Mouse (Mus musculus) liver, embryonic 13.5 days (tissue): Measurements from ENCODE around the gene Ddias. TPM values are rescaled to one million over a fixed set of nuclear protein-coding genes. Genes with fewer than 3 reads are reported as not detected.

Source experiments
- ATAC-seq: fragments of 200-750 bp; cut with Nextera tagmentation; 2 replicates; pipeline ENCODE4 v1.8.0; 2017; ENCODE audit warnings: low read depth, mild to moderate bottlenecking, moderate number of reproducible peaks, moderate library complexity
- DNase-seq: peaks from one replicate; pipeline ENCODE4 v3.0.0; 2022
- H3K27ac ChIP-seq: fragments of 300-500 bp; sonication (generic); 2 replicates; pipeline ENCODE4 v1.5.1; 2015; ENCODE audit warnings: moderate library complexity, mild to moderate bottlenecking, inconsistent platforms
- H3K27me3 ChIP-seq: fragments of 300-500 bp; sonication (generic); 2 replicates; pipeline ENCODE4 v1.6.1; 2015; ENCODE audit warnings: mild to moderate bottlenecking, inconsistent platforms
- H3K36me3 ChIP-seq: fragments of 300-500 bp; sonication (generic); 2 replicates; pipeline ENCODE4 v1.6.1; 2015; ENCODE audit warnings: mild to moderate bottlenecking, inconsistent platforms
- H3K4me1 ChIP-seq: fragments of 300-500 bp; sonication (generic); replicated peaks from 2 replicates; pipeline ENCODE4 v1.6.1; 2015; ENCODE audit warnings: inconsistent platforms
- H3K4me2 ChIP-seq: fragments of 300-500 bp; sonication (generic); 2 replicates; pipeline ENCODE4 v1.6.1; 2015; ENCODE audit warnings: inconsistent platforms, mild to moderate bottlenecking, moderate library complexity
- H3K4me3 ChIP-seq: fragments of 300-500 bp; sonication (generic); replicated peaks from 2 replicates; pipeline ENCODE4 v1.5.1; 2015; ENCODE audit warnings: mild to moderate bottlenecking, inconsistent platforms
- H3K9ac ChIP-seq: fragments of 300-500 bp; sonication (generic); 2 replicates; pipeline ENCODE4 v1.6.1; 2015; ENCODE audit warnings: mild to moderate bottlenecking, inconsistent platforms
- H3K9me3 ChIP-seq: fragments of 300-500 bp; sonication (generic); replicated peaks from 2 replicates; pipeline ENCODE4 v1.6.1; 2016; ENCODE audit warnings: inconsistent platforms
- WGBS: fragments of 180-500 bp; shearing (Covaris S2); methylation state at CpG from one replicate; pipeline ENCODE4 v1.1.7; 2015; ENCODE audit not compliant: insufficient replicate concordance; 5-methylcytosine and 5-hydroxymethylcytosine counted together
- polyA plus RNA-seq: library from polyadenylated mRNA; unstranded; fragments of >200 nt; fragmentation: Nextera tagmentation; extraction: Ambion mirVana; gene quantifications from 2 replicates; pipeline ENCODE4 v1.2.1, GENCODE M21; 2015

Gene Ddias
- polyA plus RNA-seq, 1 experiment from 2014 or later, result 10.6 TPM

DNA sequence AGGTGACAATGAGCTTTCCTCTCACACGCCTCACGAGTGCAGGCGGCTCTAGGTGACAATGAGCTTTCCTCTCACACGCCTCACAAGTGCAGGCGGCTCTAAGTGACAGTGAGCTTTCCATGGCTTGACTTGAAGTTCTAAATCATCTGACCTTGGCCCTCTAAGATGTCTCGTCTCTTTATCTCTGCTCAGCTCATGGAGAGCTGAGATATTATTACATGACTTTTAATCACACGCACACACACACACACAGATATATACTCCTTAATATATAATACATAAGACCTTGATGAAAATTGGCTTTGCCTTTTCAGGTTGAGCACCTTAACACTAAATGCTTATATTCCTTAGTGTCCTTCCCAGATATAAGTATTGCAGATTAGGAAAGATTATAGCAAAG lies 12.8 kb upstream of the Ddias start:
- Histone ChIP-seq H3K9ac (peak overlapping the region; percentile 27), H3K27me3 (no peaks in the 10 kb centered on the region), H3K36me3 (peaks cover 8% of the 10 kb centered on the region; the same call in 1 of the 2 replicates), H3K9me3 (no peaks in the 10 kb centered on the region), H3K4me3 (no peak overlapping the region), H3K4me2 (peak overlapping the region; percentile 31), H3K27ac (peak overlapping the region; percentile 89), H3K4me1 (peaks cover 80% of the 10 kb centered on the region)
- DNase-seq (no peak), ATAC-seq (peak; percentile 79)
- WGBS, result 46% methylated on average over 7 of the region's 7 CpGs

DNA sequence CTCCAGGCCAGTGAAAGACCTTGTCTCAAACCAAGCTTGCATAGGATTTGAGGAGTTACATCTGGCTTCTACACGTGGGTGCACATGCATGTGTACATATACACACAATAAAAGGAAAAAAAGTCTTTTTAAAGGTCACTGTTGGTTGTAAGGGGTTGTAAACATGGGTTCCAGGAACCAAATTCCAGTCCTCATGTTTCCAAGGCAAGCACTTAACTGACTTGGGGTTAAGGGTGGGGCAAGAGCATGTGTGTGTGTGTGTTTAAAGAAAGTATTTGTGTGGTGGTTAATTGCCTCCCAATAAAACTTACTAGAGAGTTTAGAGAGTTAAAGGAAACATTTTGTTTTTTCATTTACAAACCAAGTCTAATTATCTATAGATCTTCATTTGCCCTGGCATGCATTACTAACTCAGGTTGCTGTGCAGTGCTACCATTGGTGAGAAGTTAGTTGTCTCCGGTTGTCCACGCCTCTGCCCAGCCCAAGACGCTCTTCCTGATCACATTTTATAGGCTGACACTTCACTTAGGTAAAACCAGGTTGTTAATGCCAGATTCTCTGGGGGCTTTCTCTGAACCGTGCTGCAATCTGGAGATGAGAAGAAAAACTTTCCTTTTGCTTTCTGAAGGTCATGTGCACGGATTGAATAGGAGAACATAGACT lies 11.1 kb upstream of the Ddias start:
- Histone ChIP-seq H3K9me3 (no peaks in the 10 kb centered on the region), H3K9ac (peak overlapping the region; percentile 40; the same call in 1 of the 2 replicates), H3K36me3 (peaks cover 8% of the 10 kb centered on the region), H3K27ac (peak overlapping the region; percentile 89), H3K4me1 (peaks cover 93% of the 10 kb centered on the region), H3K4me2 (peak overlapping the region; percentile 48), H3K27me3 (no peaks in the 10 kb centered on the region), H3K4me3 (no peak overlapping the region)
- no peak for DNase-seq
- 69% methylated on average over 6 of the region's 6 CpGs for WGBS
- ATAC-seq, result no peak

DNA sequence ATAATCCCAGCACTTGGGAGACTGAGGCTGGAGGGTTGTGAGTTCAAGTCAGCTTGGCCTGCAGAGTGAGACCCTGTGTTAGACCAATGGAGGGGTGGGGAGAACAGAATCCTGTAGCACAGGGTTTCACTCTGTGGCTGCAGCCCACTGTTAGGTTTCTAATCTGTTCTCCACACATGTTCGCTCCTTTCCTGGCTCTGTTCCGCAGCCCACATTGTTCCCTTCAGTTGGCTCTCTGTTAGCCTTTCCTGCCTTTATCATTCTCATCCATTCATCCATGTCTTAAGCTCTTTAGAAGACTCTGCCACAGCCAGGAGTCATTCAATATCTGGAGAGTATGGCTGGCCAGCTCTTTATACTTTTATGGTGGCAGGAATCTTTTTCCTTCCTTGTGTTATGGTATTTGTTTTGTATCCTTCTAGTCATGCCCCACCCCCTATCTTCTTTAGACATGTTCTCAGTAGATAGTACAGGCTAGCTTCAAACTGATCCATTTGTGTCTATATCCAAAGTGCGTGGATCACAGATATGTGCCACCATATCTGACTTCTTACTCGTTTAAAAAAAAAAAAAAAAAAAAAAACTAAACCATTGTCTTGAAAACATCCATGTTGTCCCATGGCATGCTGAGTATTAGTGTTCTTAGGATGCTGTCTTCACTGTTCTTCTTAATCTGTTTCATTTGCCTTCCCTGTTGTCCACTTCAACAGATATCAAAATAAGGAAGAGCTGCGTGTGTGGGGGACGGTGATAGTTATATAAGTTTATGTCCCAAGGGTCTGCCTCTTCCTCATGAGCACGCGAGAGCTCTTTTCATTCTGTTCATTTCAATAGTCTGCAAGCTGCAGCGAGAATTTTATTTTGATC lies 10.0 kb upstream of the Ddias start:
- no peaks in the 10 kb centered on the region for H3K27me3 ChIP-seq
- no peaks in the 10 kb centered on the region for H3K9me3 ChIP-seq
- peaks cover 4% of the 10 kb centered on the region; the same call in 1 of the 2 replicates for H3K36me3 ChIP-seq
- ATAC-seq (peak; percentile 83), DNase-seq (peak; percentile 56)
- H3K9ac ChIP-seq, result peak overlapping the region; percentile 44
- WGBS, result 27% methylated on average over 9 of the region's 9 CpGs
- H3K4me1 ChIP-seq, result peaks cover 93% of the 10 kb centered on the region
- H3K27ac ChIP-seq, result peak overlapping the region; percentile 89
- peak overlapping the region; percentile 48 for H3K4me2 ChIP-seq
- no peak overlapping the region; the same call in 1 of the 2 replicates for H3K4me3 ChIP-seq

DNA sequence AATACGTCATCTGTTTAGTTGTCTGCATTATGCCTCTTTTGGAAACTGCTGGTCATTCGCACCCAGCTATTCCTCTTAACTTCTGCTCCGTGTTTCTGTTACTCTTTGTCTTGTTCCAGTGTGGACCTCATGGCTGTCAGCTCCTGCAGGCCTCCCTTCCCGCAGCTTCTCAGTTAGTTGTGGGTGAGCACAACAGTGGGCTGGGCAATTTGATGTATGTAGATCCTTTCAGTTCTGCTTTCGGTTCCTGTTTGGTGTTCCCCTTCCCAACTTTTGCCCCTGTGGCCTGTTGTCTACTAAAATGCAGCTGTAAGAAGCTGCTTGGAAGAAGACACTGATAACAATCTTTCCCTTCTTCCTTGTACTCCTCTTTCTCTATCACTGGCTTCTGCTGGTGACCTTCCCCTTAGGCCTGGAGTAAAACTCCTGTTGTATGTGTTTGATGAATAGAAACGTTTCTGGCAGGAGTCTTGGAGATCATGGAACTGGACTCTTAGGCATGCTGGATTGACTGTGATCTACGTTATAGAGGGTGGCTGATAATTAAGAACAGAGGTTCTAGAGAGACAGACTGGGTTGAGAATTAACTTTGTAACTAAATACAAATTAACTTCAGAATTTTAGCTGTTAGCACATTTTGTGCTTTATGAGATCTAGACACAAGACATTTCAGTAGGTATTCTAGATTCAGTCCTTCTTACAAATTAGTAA lies 4.7 kb upstream of the Ddias start:
- H3K9me3 ChIP-seq, result no peaks in the 10 kb centered on the region
- H3K36me3 ChIP-seq, result no peaks in the 10 kb centered on the region; the same call in 1 of the 2 replicates
- ATAC-seq (no peak), DNase-seq (no peak)
- peak overlapping the region; percentile 91 for H3K4me2 ChIP-seq
- 39% methylated on average over 7 of the region's 7 CpGs for WGBS
- H3K4me3 ChIP-seq, result peak overlapping the region; percentile 33
- peak overlapping the region; percentile 54 for H3K9ac ChIP-seq
- peaks cover 76% of the 10 kb centered on the region for H3K4me1 ChIP-seq
- peak overlapping the region; percentile 68 for H3K27ac ChIP-seq
- no peaks in the 10 kb centered on the region for H3K27me3 ChIP-seq

DNA sequence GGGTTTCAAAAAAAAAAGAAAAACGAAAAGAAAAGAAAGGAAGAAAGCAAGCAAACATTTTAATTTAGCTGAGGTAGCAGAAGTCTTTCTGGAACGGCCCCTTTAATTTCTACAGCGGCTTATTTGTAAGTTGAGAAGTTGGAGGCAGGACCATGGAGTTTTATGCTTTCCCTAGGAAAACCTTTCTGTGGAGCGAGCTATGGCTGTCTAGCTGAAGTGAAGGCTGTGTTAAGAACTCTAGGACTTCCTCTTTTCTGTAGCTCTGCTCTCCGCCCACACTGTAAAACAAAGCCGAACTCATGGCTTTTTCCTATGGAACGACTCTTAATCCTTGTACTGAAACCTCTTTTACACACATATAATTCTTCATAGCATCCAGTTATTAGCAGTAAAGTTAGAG lies 2.5 kb upstream of the Ddias start:
- Histone ChIP-seq H3K36me3 (peaks cover 6% of the 10 kb centered on the region), H3K4me1 (peaks cover 74% of the 10 kb centered on the region), H3K9me3 (no peaks in the 10 kb centered on the region), H3K27ac (peak overlapping the region; percentile 99), H3K4me2 (peak overlapping the region; percentile 91), H3K4me3 (peak overlapping the region; percentile 78), H3K27me3 (no peaks in the 10 kb centered on the region), H3K9ac (peak overlapping the region; percentile 91)
- 12% methylated on average over 7 of the region's 7 CpGs for WGBS
- DNase-seq (no peak), ATAC-seq (no peak)

DNA sequence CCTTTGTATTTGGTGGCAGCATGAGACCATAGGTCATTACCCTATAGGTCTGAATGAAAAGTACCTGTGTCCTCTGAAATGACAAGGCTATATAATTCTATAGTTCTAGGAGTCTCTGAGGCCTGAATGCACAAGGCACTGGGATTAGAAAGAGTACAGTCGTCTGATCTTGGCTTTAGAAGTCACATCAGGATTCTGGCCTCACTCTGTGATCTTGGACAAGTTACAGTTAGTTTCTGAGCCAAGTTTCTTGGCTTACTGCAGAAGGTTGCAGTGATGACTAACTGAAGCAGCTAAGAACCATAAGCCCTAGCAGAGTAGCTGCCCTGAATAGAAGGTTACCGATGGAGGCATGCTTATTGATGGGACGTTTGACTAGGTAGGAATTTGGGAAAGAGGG lies 2.0 kb upstream of the Ddias start:
- no peaks in the 10 kb centered on the region for H3K27me3 ChIP-seq
- H3K4me3 ChIP-seq, result peak overlapping the region; percentile 78
- peak overlapping the region; percentile 91 for H3K9ac ChIP-seq
- DNase-seq (no peak), ATAC-seq (no peak)
- H3K27ac ChIP-seq, result peak overlapping the region; percentile 99
- peaks cover 10% of the 10 kb centered on the region for H3K36me3 ChIP-seq
- H3K9me3 ChIP-seq, result no peaks in the 10 kb centered on the region
- WGBS, result 15% methylated on average over 3 of the region's 3 CpGs
- H3K4me2 ChIP-seq, result peak overlapping the region; percentile 91
- peaks cover 73% of the 10 kb centered on the region for H3K4me1 ChIP-seq

DNA sequence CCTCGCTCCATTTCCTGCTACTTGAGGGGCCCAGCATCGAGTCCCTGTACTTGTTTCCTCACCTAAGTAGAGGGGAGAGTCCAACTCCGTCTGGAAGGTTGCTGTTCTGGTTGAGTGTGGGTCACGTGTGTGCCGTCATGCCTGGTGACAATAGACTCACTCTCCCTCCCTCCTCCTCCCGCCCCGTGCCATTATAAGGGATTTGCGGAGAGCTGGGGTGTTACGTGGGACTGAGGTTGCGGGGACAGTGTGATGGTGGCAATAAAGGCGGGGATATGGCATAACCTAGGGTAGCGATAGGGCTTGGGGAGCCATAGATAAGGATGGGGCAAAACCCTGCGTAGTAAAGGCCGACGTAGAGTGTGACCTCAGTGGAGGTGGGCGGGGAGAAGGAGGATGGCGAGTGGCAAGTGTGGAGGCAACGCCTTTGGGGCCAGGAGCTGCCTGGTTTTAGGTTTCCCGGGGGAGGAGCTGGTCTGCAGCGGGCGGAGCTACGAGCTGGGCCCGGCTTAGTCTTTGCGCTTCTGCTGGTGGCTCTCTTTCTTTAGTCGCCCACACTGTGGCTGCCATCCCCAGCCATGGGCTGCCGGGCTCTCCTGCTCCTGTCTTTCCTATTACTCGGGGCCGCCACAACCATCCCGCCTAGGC lies 838 bp upstream of the Ddias start:
- under 1% methylated on average over 29 of the region's 29 CpGs for WGBS
- no peaks in the 10 kb centered on the region for H3K9me3 ChIP-seq
- peak overlapping the region; percentile 91 for H3K4me2 ChIP-seq
- peak overlapping the region; percentile 78 for H3K4me3 ChIP-seq
- DNase-seq, result peak; percentile 97
- H3K27ac ChIP-seq, result peak overlapping the region; percentile 99
- ATAC-seq, result peak; percentile 92
- no peaks in the 10 kb centered on the region for H3K27me3 ChIP-seq
- peaks cover 10% of the 10 kb centered on the region for H3K36me3 ChIP-seq
- peaks cover 67% of the 10 kb centered on the region for H3K4me1 ChIP-seq
- H3K9ac ChIP-seq, result peak overlapping the region; percentile 91

DNA sequence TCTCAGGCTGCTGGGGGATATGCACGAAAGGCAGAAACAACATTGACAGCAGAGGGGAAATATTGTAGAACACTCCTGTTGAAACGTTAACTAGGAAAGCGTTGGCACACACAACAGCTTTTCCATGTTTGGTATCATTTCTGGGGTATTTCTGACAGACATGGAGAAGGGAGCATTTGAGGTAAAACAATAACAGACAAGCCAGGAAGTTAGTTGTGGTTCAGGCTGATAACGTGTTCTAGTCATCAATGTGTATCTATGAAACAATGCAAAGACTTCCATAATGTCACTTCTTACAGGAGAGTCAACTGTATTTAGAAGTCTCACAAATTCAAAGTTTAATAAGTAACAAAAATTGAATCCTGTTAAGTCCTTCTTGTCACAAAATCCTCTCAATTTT lies 2.5 kb downstream of the Ddias start:
- no peak for ATAC-seq
- Histone ChIP-seq H3K9ac (no peak overlapping the region; the same call in 1 of the 2 replicates), H3K27me3 (no peaks in the 10 kb centered on the region), H3K9me3 (no peaks in the 10 kb centered on the region), H3K4me3 (no peak overlapping the region), H3K4me2 (no peak overlapping the region), H3K4me1 (peaks cover 37% of the 10 kb centered on the region), H3K36me3 (peaks cover 19% of the 10 kb centered on the region), H3K27ac (peak overlapping the region; percentile 40; the same call in 1 of the 2 replicates)
- 61% methylated on average over 4 of the region's 4 CpGs for whole genome bisulfite sequencing
- no peak for DNase-seq

DNA sequence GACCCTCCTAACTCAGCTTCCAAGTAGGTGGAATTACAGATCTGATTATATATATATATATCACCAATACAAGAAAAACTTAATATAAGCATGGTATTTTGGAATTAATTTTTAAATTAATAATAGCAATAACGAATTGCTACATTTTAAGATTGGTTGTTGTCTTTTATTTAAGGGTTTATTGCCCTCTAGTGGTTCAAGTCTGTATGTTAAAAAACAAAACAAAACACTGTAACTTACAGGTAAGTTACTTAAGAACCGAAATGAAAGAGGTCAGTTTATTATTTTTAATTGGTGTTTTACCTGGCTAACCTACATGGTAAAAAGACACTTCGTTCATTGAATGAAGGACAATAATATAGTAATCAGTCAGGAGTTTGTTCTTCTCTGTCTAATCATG lies 3.9 kb downstream of the Ddias start:
- Histone ChIP-seq H3K4me3 (no peak overlapping the region), H3K36me3 (peaks cover 25% of the 10 kb centered on the region), H3K9me3 (no peaks in the 10 kb centered on the region), H3K9ac (no peak overlapping the region), H3K27me3 (no peaks in the 10 kb centered on the region), H3K4me1 (peaks cover 24% of the 10 kb centered on the region), H3K27ac (no peak overlapping the region), H3K4me2 (no peak overlapping the region)
- DNase-seq (no peak), ATAC-seq (no peak)
- WGBS, result 65% methylated on average over 3 of the region's 3 CpGs

DNA sequence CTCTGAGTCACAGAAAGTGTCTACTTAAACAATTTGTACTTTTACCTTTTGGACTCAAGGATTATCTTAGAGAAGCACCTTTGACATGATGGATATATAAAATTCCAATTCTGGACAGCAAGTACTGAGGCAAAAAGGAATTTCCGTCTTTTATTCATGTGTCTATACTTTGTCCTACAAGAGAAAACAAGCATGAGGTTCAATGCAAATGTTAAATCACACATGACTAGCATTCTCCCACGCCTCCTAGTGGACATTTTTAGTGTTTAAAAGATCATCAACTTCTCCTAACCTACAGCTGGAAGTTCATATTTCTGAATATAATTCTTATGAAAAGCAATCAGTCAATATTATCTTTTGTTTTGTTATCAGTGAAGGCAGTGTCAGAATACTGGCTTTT lies 7.5 kb downstream of the Ddias start:
- Histone ChIP-seq H3K27me3 (no peaks in the 10 kb centered on the region), H3K4me3 (no peak overlapping the region), H3K9me3 (no peaks in the 10 kb centered on the region), H3K4me2 (no peak overlapping the region), H3K4me1 (0 out of 2 replicates have a peak, but pooled peaks cover 4% of the 10 kb centered on the region), H3K9ac (no peak overlapping the region), H3K27ac (no peak overlapping the region), H3K36me3 (peaks cover 36% of the 10 kb centered on the region)
- DNase-seq, result no peak
- 18% methylated on average over 2 of the region's 2 CpGs for WGBS
- no peak for ATAC-seq

DNA sequence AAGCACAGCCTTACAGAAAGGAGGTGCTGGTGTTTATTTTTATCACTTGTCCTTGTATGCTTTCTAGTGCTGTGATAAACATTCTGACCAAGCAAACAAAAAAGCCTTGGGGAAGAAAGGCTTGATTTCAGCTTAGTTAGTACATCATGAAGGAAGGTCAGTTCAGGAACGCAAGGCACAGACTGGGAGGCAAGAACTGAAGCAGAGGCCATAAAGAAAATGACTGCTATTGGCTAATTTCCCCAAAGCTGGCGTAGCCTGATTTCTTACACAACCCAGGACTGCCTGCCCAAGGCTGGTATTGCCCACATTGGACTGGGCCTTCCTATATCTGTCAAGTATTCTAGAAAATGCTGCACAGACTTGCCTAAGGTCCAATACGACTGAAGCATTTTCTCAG lies 25.8 kb downstream of the Ddias start:
- H3K27me3 ChIP-seq, result no peaks in the 10 kb centered on the region
- no peak overlapping the region for H3K9ac ChIP-seq
- ATAC-seq (no peak), DNase-seq (no peak)
- H3K27ac ChIP-seq, result no peak overlapping the region
- no peaks in the 10 kb centered on the region for H3K36me3 ChIP-seq
- no peak overlapping the region for H3K4me2 ChIP-seq
- no peak overlapping the region for H3K4me3 ChIP-seq
- H3K4me1 ChIP-seq, result no peaks in the 10 kb centered on the region
- H3K9me3 ChIP-seq, result no peaks in the 10 kb centered on the region
- WGBS, result 69% methylated on average over 3 of the region's 3 CpGs
